Comparison of ENCODE assay signal across 19 mouse cellular contexts in the genomic region with DNA sequence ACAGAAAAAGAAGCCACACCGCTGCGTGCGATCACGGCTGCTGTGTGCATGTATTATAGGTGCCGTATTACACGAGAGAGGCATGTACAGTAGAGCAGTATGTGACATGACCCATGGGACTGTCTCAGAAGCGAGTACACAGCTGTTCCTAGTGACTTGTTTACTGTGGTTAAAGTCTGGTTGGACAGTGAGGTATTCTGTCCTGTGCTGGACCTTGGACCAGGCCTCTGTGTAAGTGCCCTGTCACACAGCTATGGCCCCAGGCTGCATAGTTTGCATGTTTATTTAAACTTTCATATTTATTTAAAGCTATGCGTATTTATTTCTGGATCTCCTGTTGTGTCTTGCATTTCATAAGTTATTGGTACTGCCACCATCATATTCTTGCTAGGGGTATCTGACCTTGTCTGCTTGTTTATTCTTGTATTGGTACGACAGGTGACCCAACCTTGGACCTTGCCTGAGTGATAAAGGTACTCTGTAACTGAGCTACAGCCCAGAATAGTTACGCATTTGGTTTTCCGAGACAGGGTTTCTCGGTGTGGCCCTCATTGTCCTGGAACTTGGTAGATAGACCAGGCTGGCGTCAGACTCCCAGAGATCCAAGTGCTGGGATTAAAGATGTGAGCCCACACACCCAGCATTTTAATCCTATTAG. TPM values are rescaled to one million over a fixed set of nuclear protein-coding genes. Genes with fewer than 3 reads are reported as not detected.
DNase-seq lines count a peak whose midpoint lies in the region; ATAC-seq and TF ChIP-seq lines count a peak whose summit lies in the region.
"Had no signal": no experiment of that assay in that cellular context is flagged by ENCODE, and none has a peak within 500 bp of the region (broad histone marks: within the 10 kb centered on the region; RNA-seq: fewer than 3 reads in every experiment).

No protein-coding gene starts in this region.

- 70% methylated on average over 13 of the region's 13 CpGs for WGBS in liver, embryonic 14.5 days (ENCODE audit: insufficient replicate concordance)

- no peak overlapping the region for H3K9ac ChIP-seq in liver, embryonic 14.5 days (replicated peaks)
- H3K9ac ChIP-seq: limb, embryonic 13.5 days had no signal

- H3K36me3 ChIP-seq in liver, embryonic 14.5 days (replicated peaks; ENCODE audit: control insufficient read depth, insufficient read depth, low read depth): no peaks in the 10 kb centered on the region; the same call in 1 of the 2 replicates

- peak; percentile 54 for DNase-seq in kidney, adult 18-20 months
- no peak for DNase-seq in kidney, postnatal 4 days
- DNase-seq in kidney, postnatal 14 days: peak; percentile 45
- DNase-seq in liver, embryonic 14.5 days (ENCODE audit: low read depth in 3 of 3, low spot score in 3 of 3): no peak
- DNase-seq in yolk sac, embryonic 10.5 days (ENCODE audit: low spot score): peak; percentile 77
- no peak for DNase-seq in adrenal gland, adult 2 months
- DNase-seq in adrenal gland, postnatal 36 days: no peak
- DNase-seq: adrenal gland, postnatal 14 days; cerebellum, adult 2 months; heart, adult 11 months; heart, postnatal 4 days; midbrain, embryonic 14.5 days; spleen, adult 18-20 months; thymus, postnatal 14 days had no signal

- TF ChIP-seq EP300 in liver, embryonic 14.5 days (IDR thresholded peaks at IDR 0.05; ENCODE audit: low read depth): no peak

- H3K27me3 ChIP-seq in liver, embryonic 14.5 days (ENCODE audit: control insufficient read depth, insufficient read depth, low read length): no peaks in the 10 kb centered on the region
- H3K27me3 ChIP-seq: CH12.LX; limb, embryonic 13.5 days had no signal

- no peaks in the 10 kb centered on the region for H3K9me3 ChIP-seq in liver, embryonic 14.5 days (ENCODE audit: control insufficient read depth, low read length)
- H3K9me3 ChIP-seq: limb, embryonic 13.5 days had no signal

- no peak for TF ChIP-seq CTCF in liver, embryonic 14.5 days (IDR thresholded peaks at IDR 0.05; ENCODE audit: low read depth)

- peak; percentile 78 for ATAC-seq in liver, embryonic 14.5 days (ENCODE audit: insufficient read depth)
- ATAC-seq: forebrain, embryonic 16.5 days; hindbrain, embryonic 16.5 days; lung, postnatal 0 days had no signal

- H3K4me1 ChIP-seq in liver, embryonic 14.5 days (replicated peaks; ENCODE audit: control insufficient read depth in 2 of 2, insufficient read depth in 2 of 2, low read length in 1 of 2): peaks cover 2 to 21% of the 10 kb centered on the region in 2 experiments

- H3K4me3 ChIP-seq in liver, embryonic 14.5 days (ENCODE audit: insufficient read depth in 1 of 2, low read depth in 2 of 2, low read length in 2 of 2): no peak overlapping the region
- H3K4me3 ChIP-seq: limb, embryonic 13.5 days had no signal

- no peak overlapping the region for H3K4me2 ChIP-seq in liver, embryonic 14.5 days (ENCODE audit: low read depth)
- H3K4me2 ChIP-seq: limb, embryonic 13.5 days had no signal

- peak overlapping the region; percentile 51 for H3K27ac ChIP-seq in liver, embryonic 14.5 days
- H3K27ac ChIP-seq: limb, embryonic 13.5 days had no signal

RNA-seq across cellular contexts. Expression of gene Wsb2, which starts 8.9 kb away (rescaled TPM):
- polyA plus RNA-seq in liver, embryonic 14.5 days (2012; rRNA removed): 13.9 and 14.1 TPM in 2 replicates
- 15.3 and 18.5 TPM in 2 replicates for polyA plus RNA-seq in liver, embryonic 14.5 days (2014; fragmentation: Nextera tagmentation; extraction: Ambion mirVana)
- 100 to 1,000 TPM; 149 to 153 TPM for total RNA-seq in adrenal gland, adult 2 months (2021)
- 179 and 211 TPM in 2 replicates for polyA plus RNA-seq in adrenal gland, adult 2 months (2012; rRNA removed)
- total RNA-seq in adrenal gland, postnatal 36 days (2021): 100 to 1,000 TPM; 134 to 135 TPM

RNA-seq across cellular contexts. Expression of gene Rfc5, which starts 22.8 kb away (rescaled TPM):
- 17.8 and 24.1 TPM in 2 replicates for polyA plus RNA-seq in liver, embryonic 14.5 days (2012; rRNA removed)
- polyA plus RNA-seq in liver, embryonic 14.5 days (2014; fragmentation: Nextera tagmentation; extraction: Ambion mirVana): 52.2 and 58.0 TPM in 2 replicates
- 1 to 10 TPM; 6.7 to 8.6 TPM for total RNA-seq in adrenal gland, adult 2 months (2021)
- polyA plus RNA-seq in adrenal gland, adult 2 months (2012; rRNA removed): 10.0 and 11.5 TPM in 2 replicates
- total RNA-seq in adrenal gland, postnatal 36 days (2021): 1 to 10 TPM; 7.5 to 8.7 TPM

RNA-seq across cellular contexts. Expression of gene Vsig10, which starts 47.1 kb away (rescaled TPM):
- 0.84 and 1.2 TPM in 2 replicates for polyA plus RNA-seq in liver, embryonic 14.5 days (2012; rRNA removed)
- 0.60 and 1.5 TPM in 2 replicates for polyA plus RNA-seq in liver, embryonic 14.5 days (2014; fragmentation: Nextera tagmentation; extraction: Ambion mirVana)
- 10 to 100 TPM in 1 of 2 experiments, 1 to 10 TPM in 1; 8.9 to 28.6 TPM for total RNA-seq in adrenal gland, adult 2 months (2021)
- 38.0 and 44.1 TPM in 2 replicates for polyA plus RNA-seq in adrenal gland, adult 2 months (2012; rRNA removed)
- total RNA-seq in adrenal gland, postnatal 36 days (2021): 10 to 100 TPM; 16.3 to 23.0 TPM

RNA-seq across cellular contexts. Expression of gene Ksr2, which starts 47.8 kb away (rescaled TPM):
- 0.01 and 0.02 TPM in 2 replicates for polyA plus RNA-seq in liver, embryonic 14.5 days (2012; rRNA removed)
- 0.04 TPM in 1 of 2 replicates, not detected in the other for polyA plus RNA-seq in liver, embryonic 14.5 days (2014; fragmentation: Nextera tagmentation; extraction: Ambion mirVana)
- 1 to 10 TPM; 3.8 to 5.1 TPM for total RNA-seq in adrenal gland, adult 2 months (2021)
- 0.46 and 0.92 TPM in 2 replicates for polyA plus RNA-seq in adrenal gland, adult 2 months (2012; rRNA removed)
- 1 to 10 TPM; 2.5 to 3.9 TPM for total RNA-seq in adrenal gland, postnatal 36 days (2021)

Comparison
In these comparisons a context has a peak if more than half of its experiments do, and no peak if none do; other contexts are left out.
1. DNase-seq: peak in kidney, adult 18-20 months (single experiment), kidney, postnatal 14 days (single experiment) and yolk sac, embryonic 10.5 days (single experiment); none in kidney, postnatal 4 days (0 of 2), liver, embryonic 14.5 days (0 of 3), adrenal gland, adult 2 months (single experiment) and adrenal gland, postnatal 36 days (0 of 2).